7 mouse cellular contexts compared by ENCODE assay signal in the genomic region with DNA sequence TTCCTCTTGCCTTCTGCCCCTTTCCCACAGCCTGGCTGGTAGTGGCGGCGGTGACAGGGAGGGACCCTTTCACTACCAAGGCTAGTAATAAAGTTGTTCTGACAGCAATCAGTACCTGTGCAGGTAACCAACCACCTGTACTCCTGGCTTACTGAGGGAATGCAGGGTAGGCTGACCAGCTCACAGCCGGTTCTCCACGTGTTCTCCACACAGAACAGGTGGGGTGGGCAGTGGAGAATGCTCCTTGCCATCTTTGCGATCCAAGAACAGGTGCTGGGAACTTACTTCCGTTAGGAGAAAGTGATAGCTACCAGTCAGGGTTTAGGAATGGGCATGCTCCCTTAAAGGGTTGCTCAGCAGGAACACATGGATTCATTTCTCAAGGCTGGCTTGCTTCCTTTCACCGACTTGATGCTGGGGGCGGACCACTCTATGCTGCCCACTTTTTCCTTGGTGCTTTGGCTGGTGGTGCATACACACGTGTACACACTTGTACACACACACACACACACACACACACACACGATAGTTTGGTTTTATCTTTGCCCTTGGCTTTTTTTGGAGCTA. TPM values are rescaled to one million over a fixed set of nuclear protein-coding genes. Genes with fewer than 3 reads are reported as not detected.
A peak's percentile ranks its signal among the peaks of the same experiment; 100 is the strongest.
DNase-seq lines count a peak whose midpoint lies in the region; ATAC-seq and TF ChIP-seq lines count a peak whose summit lies in the region.

No protein-coding gene starts in this region.

- TF ChIP-seq CTCF in liver, adult 2 months (IDR thresholded peaks at IDR 0.05; ENCODE audit: low read depth, low read length) = no peak

- no peaks in the 10 kb centered on the region for H3K9me3 ChIP-seq in hindbrain, embryonic 16.5 days (ENCODE audit: control insufficient read depth, low read length)

- H3K4me2 ChIP-seq in hindbrain, embryonic 16.5 days (ENCODE audit: low read length) = peak overlapping the region; percentile 84

- H3K4me1 ChIP-seq in liver, adult 2 months (ENCODE audit: control insufficient read depth, insufficient read depth, low read length) = peaks cover 4% of the 10 kb centered on the region; the same call in 1 of the 2 replicates
- peaks cover 8% of the 10 kb centered on the region for H3K4me1 ChIP-seq in hindbrain, embryonic 16.5 days (ENCODE audit: control insufficient read depth, insufficient read depth, low read depth, low read length)

- H3K4me3 ChIP-seq in liver, adult 2 months (ENCODE audit: insufficient read depth, low read depth, low read length) = peak overlapping the region; percentile 59
- peak overlapping the region; percentile 74 for H3K4me3 ChIP-seq in hindbrain, embryonic 16.5 days (ENCODE audit: low read length)

- no peaks in the 10 kb centered on the region for H3K36me3 ChIP-seq in liver, adult 2 months (ENCODE audit: control insufficient read depth, insufficient read depth, low read length)
- H3K36me3 ChIP-seq in hindbrain, embryonic 16.5 days (ENCODE audit: control insufficient read depth, insufficient read depth, low read length) = no peaks in the 10 kb centered on the region

- H3K9ac ChIP-seq in liver, adult 2 months (ENCODE audit: low read depth, low read length) = peak overlapping the region; percentile 33
- H3K9ac ChIP-seq in hindbrain, embryonic 16.5 days (ENCODE audit: low read depth, low read length) = peak overlapping the region; percentile 87

- 22% methylated on average over 10 of the region's 10 CpGs for WGBS in liver, adult 2 months
- 7% methylated on average over 10 of the region's 10 CpGs for WGBS in hindbrain, embryonic 16.5 days

- H3K79me2 ChIP-seq in liver, adult 2 months (ENCODE audit: control insufficient read depth, insufficient read depth, low read length) = no peaks in the 10 kb centered on the region

- no peak for DNase-seq in liver, adult 2 months (ENCODE audit: extremely low read depth, low read depth, low spot score)
- no peak for DNase-seq in liver
- peak; percentile 20 for DNase-seq in embryo, embryonic 11 days
- DNase-seq in ovary, adult 18-20 months (ENCODE audit: low spot score) = no peak
- DNase-seq in adipocyte (ENCODE audit: low spot score) = no peak

- H3K27me3 ChIP-seq in liver, adult 2 months (ENCODE audit: control insufficient read depth, insufficient read depth, low read length) = peaks cover 3% of the 10 kb centered on the region
- no peaks in the 10 kb centered on the region for H3K27me3 ChIP-seq in hindbrain, embryonic 16.5 days (replicated peaks; ENCODE audit: control insufficient read depth, insufficient read depth, low read length)

- peak; percentile 32; the same call in 1 of the 2 replicates for ATAC-seq in hindbrain, embryonic 16.5 days
- ATAC-seq in megakaryocyte progenitor cell, adult 5-6 weeks (replicated peaks; ENCODE audit: poor library complexity) = peak; percentile 2; the same call in 1 of the 2 replicates

- no peak for TF ChIP-seq POLR2A in liver, adult 2 months (IDR thresholded peaks at IDR 0.05; ENCODE audit: extremely low read depth, insufficient read depth, low read length)

- no peak overlapping the region for H3K27ac ChIP-seq in liver, adult 2 months (replicated peaks; ENCODE audit: insufficient read depth, low read depth, low read length)
- H3K27ac ChIP-seq in hindbrain, embryonic 16.5 days (ENCODE audit: low read depth, low read length) = peak overlapping the region; percentile 95

RNA-seq across cellular contexts. Expression of a gene that starts 0.9 kb away (rescaled TPM):
- total RNA-seq in liver, adult 2 months (2014; rRNA removed) = 0.09 and 0.34 TPM in 2 replicates
- polyA plus RNA-seq in liver, adult 2 months (2012; rRNA removed) = 0.14 and 0.33 TPM in 2 replicates
- polyA plus RNA-seq in hindbrain, embryonic 16.5 days (2015; fragmentation: Nextera tagmentation; extraction: Ambion mirVana) = 11.7 and 13.6 TPM in 2 replicates
- 1.5 and 2.1 TPM in 2 replicates for total RNA-seq in megakaryocyte progenitor cell, adult 5-6 weeks (2015)
- 1.4 and 1.5 TPM in 2 replicates for total RNA-seq in megakaryocyte progenitor cell, adult 5-6 weeks (2017)
